Mouse (Mus musculus): ENCODE data around the gene Micu1.

DNA sequence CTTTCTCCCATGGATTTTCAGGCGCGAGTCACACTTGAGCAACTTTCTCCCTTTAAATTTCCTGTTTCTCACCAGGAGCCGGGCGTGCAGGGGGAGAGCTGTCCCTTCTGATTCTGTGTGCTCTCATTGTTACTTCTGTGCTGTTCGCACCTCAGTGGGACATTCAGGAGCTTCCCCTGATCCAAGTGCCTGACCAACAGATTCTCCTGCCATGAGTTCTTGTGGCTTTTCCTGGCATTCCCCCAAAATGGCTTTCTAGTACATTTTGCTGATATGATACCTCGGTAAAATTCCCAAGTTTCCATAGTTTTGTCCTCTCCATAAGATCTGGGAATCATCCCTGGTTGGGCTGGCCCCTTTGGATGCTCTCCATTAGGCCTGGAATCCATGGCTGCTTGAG, 25.0 kb downstream of the Micu1 start:
- TF ChIP-seq CTCF (IDR thresholded peaks at IDR 0.05; ENCODE audit: low read depth) (no peak), EP300 (IDR thresholded peaks at IDR 0.05; ENCODE audit: low read depth) (no peak)
